Mouse (Mus musculus) lung, adult 2 months (tissue): ENCODE data around the gene Zfp524.
"Not testable (repeated sequence)": the region's sequence is repeated elsewhere in the genome, so short reads cannot be mapped to it uniquely, and the experiment has no call there.

Source experiments
- CTCF ChIP-seq: fragments of 200-500 bp; IDR thresholded peaks from 2 replicates; pipeline ENCODE4 v1.5.1; 2011; ENCODE audit warnings: mild to moderate bottlenecking, low read length, control low read depth; ENCODE audit not compliant: insufficient read depth
- POLR2A ChIP-seq: fragments of 200-500 bp; IDR thresholded peaks from 2 replicates; pipeline ENCODE4 v1.6.1; 2011; ENCODE audit warnings: low read depth, mild to moderate bottlenecking, control low read depth, low read length, borderline replicate concordance; ENCODE audit errors: extremely low read depth

DNA sequence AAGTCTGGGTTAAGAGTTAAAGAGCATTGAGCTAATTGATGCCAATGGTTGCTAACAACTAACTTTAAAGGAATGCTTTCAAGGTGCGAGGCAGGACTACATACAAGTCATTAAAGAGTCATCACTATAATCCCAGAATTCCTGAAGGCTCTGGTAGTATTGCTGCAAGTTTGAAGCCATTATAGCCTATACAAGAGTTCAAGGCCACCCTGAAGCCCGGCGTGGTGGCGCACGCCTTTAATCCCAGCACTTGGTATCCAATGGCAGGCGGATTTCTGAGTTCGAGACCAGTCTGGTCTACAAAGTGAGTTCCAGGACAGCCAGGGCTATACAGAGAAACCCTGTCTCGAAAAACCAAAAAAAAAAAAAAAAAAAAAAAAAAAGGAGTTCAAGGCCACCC is 5.4 kb downstream of the Zfp524 start:
- not testable (repeated sequence) for TF ChIP-seq POLR2A, CTCF
